Mouse (Mus musculus) subcutaneous adipose tissue, adult 2 months (tissue): ENCODE measurements around the gene Mcur1. TPM values are rescaled to one million over a fixed set of nuclear protein-coding genes. Genes with fewer than 3 reads are reported as not detected.

Experiments
- polyA plus RNA-seq: library from polyadenylated mRNA; depleted of rRNA; stranded (reverse); fragments of >200 nt; gene quantifications from 2 replicates; pipeline ENCODE4 v1.2.3, GENCODE M21; 2012; ENCODE audit warnings: low replicate concordance; rRNA removed

The Mcur1 gene
- polyA plus RNA-seq: 43.9 and 47.9 TPM in 2 replicates

GRCm38 (mm10) chr13:43559711-43560457 is at the start of gene Mcur1:
Gene Mcur1 (minus strand): TSS chr13:43560191.

Other genes with a start within 250 kb of the Mcur1 start
- 13.5 and 20.5 TPM in 2 replicates for gene Sirt5, start 194.7 kb downstream of the Mcur1 start, polyA plus RNA-seq
- 29.8 and 50.7 TPM in 2 replicates for gene Nol7, start 161.8 kb downstream of the Mcur1 start, polyA plus RNA-seq
- 21.7 and 27.7 TPM in 2 replicates for gene Ranbp9, start 78.9 kb downstream of the Mcur1 start, polyA plus RNA-seq
- gene Rnf182, start 55.5 kb upstream of the Mcur1 start, polyA plus RNA-seq: 0.54 and 0.77 TPM in 2 replicates
- gene Cd83, start 224.6 kb upstream of the Mcur1 start, polyA plus RNA-seq: 8.0 and 19.7 TPM in 2 replicates